Mouse (Mus musculus) embryo, embryonic 11 days (tissue): Measurements from ENCODE around the gene Grik1.

Experiments used
- DNase-seq: peaks from one replicate; pipeline ENCODE4 v3.0.0-alpha.2; 2015

Gene Grik1

GRCm38 (mm10) chr16:87848799-87849198, 441.3 kb downstream of the Grik1 start:
- DNase-seq: no peak
